Mouse (Mus musculus): ENCODE measurements around the gene Plcd3.

Gene Plcd3

DNA sequence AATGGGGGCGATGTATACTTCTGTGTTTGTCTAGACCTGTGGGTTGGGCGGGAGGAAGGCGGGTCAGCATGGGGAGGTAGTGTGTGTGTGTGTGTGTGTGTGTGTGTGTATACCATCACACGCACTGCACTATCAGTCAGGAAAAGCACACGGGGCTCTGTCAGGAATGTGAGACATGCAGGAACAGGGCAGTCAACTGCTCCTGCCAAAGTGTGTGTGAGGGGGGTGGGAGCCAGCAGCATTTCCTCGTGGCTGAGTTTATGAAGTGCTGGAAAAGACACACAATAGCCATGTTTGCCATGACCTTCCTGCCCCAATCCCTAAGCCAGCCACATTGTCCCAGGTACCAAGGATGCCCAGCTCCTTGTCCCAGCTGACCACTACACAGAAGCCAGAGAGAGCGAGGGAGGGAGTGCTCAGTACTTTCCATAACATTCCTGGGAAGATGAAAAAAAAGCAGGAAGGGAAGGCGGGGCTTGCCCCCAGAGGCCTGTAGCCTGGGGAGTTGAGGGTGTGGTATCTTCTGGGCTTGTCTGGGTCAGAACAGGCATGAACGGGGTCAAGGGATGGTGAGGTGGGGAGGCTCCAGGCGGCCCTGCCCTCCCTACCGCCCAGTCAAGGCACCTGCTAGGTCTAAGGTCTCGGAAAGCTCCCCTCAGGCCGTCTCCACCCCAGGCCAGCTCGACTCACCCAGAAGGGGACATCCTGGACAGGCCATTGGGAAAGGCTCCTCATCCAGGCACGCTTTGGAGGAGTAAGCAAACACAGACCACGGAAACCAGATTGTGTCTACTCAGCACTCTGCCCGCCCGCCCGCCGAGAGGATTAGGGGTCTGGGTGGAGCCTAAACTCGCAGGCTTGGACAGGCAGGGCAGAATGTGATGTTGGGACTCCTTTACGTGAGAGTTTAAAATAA, 4.2 kb downstream of the Plcd3 start:
- DNase-seq, result no peak

GRCm38 (mm10) chr11:103095801-103096200, 5.7 kb downstream of the Plcd3 start:
- DNase-seq, result no peak

DNA sequence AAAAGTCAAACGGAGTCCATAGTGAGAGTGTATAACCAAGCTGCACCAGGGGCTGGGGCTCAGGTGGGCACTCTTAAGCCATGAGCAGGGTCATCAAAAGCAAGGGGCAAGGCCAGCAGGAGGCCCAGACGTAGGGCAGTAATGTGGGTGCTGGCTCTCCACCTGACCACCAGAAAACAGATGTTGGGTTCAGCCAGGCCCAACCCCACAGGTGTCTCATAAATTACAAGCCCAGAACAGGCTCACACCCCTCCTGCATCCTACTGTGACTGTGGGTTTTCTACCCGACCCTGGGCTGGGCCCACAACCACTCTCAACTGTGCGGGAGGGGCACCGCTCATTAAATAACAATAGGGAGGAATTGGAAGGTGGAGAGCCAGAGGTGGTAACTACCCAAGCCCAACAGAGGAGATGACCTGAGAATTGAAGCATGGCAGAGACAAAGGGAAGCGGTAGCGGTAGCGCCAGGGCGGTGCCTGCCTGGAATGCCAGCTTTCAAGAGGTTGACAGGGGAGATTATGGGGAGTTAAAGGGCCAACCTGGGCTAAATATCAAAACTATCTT, 6.3 kb downstream of the Plcd3 start:
- DNase-seq, result no peak

- no peak for DNase-seq
Observed at GRCm38 (mm10) chr11:103093862-103094833, 7.3 kb downstream of the Plcd3 start.

GRCm38 (mm10) chr11:103093306-103093705, 8.2 kb downstream of the Plcd3 start:
- DNase-seq, result no peak

- no peak for DNase-seq
Observed at GRCm38 (mm10) chr11:103081631-103082030, 19.8 kb downstream of the Plcd3 start.

DNA sequence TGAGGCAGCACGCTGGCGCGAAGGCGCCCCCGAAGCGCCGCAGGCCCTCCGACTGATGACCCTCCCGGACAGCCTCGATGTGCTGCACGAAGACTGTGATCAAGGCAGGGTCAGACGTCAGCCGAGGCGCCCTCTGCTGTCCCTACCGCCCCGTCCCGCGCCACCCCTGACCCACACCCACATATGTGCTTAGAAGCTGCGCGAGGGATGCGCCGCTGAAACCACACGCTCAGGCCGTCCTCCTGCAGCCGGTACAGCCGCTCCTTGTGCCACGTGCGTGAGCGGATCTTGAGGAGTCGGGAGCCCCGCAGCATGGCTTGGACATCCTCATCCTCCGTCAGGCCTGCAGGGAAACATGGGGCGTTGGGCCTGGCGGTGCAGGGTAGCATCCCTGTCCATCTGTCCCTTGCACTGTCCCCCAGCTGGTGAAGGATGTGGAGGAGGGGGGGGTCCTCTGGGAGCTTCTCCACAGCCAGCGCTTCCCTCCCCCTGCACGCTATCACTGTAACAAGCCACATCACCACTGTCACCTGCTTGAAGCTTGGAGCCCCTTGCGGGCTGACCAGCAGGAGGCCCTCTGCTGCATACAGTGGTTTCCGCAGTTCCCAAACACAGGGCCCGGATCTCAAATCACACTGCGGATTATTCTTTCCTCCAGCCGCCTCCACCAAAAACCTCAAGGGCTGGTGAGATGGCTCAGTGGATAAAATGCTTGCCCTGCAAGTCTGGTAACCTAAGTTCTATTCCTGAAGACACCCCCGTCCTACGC, 21.0 kb downstream of the Plcd3 start:
- no peak for DNase-seq

DNA sequence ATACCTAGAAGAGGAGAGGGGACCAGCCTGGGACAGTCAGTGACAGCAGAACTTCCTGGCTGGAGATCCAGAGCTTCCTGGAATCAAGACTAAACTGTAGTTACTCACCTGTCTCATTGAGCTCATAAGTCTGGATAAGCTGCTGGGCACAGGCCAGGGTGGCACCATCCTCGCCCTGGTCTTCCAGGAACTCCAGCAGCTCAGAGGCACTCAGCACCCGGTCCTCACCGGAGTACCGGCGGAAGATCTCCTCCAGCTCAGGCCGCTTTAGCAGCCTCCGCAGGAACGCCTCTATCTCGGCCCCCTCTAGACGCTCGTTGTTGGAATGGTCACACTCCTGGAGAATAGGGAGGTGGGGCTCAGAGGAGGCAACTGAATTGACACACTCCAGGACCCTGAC, 23.3 kb downstream of the Plcd3 start:
- no peak for DNase-seq

DNA sequence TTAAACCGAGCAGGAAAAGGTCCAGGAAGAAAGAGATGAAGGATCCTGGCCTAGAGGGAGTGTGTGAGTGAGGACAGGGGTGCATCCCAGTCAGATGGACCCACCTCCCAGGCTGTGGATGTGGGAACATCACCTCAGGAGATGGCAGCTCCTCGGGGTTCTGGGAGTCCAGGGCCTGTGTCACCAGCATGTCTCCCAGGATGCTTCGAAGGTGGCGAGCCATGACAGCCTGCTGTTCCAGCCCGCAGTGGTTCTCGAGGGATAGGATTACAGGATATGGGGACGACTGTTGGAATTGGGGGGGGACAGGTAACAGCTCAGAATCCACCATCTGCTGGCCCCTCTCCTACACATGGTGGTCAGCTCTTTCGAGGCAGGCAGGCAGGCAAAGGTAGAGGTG, 24.9 kb downstream of the Plcd3 start:
- DNase-seq, result no peak

DNA sequence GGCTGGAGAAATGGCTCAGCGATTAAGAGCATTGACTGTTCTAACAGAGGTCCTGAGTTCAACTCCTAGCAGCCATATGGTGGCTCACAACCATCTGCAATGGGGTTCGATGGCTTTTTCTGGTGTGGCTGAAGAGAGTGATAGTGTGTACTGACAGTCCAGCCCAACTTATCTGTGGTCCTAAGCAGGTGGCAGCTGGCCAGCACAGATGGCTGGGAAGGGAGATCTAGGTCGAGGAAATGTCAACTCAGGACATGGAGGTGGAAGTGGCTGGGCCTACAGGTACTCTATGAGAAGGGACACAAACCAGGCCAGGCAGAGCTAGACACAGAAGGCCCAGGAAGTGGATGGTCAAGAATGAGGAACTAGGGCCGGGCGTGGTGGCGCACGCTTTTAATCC, 25.4 kb downstream of the Plcd3 start:
- no peak for DNase-seq

GRCm38 (mm10) chr11:103074796-103075323, 26.6 kb downstream of the Plcd3 start:
- DNase-seq, result peak; percentile 67

DNA sequence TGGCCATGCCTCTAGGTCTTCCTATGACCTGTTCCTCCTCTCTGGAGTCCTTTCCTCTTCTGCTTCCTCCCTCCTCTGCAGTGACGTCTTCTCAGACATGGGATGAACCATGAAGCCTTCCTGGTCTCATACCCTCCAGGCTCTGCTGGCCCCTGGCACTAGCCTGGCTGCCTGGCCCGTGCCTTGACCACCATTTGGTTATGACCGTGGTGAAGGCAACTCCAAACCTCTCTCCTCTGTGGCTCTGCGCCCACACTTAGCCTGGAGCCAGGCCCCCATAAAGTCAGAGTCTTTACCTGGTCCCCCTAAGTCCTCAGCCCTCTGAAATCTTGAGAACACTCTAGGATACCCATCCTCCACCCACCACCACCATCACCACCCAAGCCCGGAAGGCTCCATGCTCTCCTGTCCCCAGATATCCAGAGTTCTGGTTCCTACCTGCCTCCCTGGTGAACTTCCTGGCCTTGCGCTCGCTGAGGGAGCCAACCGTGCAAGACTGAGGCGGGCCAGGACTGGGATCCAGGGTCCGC, 27.3 kb downstream of the Plcd3 start:
- no peak for DNase-seq

DNA sequence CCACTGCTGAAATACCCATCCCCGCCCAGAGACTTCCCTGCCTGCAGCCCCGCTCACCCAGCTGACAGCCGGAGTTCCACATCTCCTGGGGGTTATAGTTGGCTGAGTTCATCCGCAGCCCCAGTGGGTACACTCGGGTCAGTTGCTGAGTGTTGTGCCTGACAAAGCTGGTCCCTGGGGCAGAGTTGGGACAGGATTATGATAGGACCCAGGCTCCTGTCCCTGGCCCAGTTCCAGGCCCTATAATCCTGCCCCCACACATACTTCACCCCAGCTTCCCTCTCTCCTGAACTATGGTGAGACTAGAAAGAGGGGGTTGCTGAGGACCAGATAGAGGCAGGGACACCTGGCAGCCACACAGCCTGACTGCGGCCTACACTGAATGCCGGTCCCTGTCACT, 27.8 kb downstream of the Plcd3 start:
- DNase-seq, result no peak

DNA sequence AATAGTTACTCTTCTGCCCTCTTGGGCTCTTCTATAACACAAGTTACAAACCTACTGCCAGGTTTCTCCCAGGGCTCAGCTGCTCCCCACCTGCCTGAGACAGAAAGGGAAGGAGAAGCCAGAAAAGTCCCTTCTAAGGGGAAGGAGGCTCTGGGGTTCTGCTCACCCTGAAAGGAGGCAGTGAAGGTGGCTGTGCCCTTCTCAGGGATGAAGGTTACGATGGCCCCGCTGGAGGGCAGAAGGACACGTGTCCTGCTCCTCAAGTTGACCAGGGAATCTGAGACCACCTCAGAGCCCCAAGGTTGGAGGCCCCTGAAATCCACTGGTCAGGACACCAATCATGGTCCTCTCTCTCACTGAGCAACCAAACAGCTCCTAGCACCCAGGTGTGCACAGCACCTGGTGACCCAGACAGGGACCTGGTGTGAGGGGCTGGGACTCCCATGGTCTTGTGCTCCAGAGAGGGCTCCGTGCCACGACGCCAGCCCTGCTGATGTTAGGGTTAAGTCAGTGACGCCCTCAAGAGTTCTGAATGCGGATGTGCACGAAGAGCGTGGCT, 31.1 kb downstream of the Plcd3 start:
- no peak for DNase-seq

- DNase-seq, result no peak
Observed at GRCm38 (mm10) chr11:103069731-103070130, 31.7 kb downstream of the Plcd3 start.

DNA sequence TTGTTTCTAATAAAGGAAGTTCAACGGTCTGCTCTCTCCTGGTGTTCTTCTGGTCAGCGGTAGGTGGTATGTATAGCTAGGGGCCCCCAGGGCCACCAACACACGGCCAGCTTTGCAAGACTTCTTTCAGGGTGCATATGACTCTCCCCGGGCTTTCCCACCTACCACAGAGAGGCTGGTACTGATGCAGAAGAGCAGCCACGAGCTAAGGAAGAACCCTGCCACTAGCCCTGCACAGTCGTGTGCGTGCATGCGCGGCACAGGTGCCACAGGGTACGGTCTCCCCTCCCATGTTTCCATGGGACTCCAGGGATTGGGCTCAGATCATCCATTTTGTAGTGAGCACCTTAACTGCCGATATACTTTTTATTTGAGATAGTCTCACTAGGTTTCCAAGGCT, 32.6 kb downstream of the Plcd3 start:
- DNase-seq, result no peak

- DNase-seq, result no peak
Observed at GRCm38 (mm10) chr11:103068272-103068671, 33.2 kb downstream of the Plcd3 start.

DNA sequence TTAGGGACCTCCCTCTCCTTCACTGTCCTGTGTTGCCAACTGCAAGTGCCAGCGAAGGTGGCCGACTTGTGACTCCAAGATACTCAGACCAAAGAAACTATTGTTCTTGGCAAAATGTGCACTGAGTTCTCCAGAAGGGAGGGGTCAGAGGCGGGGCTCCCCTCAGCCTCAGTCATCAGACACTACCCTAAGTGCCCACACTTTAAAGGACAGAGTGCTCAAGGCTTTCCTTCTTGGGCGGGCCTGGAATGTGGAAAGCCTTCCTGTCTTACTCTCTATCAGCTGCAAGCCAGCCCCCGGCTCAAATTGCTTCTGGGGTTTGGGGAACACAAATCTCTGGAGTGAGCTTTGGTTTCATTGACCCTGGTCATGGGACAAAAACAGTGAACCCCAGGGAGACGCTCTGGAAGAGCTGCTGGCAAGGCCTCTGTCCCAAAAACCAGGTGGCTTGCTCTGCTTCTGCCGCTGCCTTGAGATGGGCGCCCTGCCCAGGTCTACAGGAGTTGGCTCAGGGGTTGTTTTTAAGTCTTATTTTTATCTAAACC, 33.9 kb downstream of the Plcd3 start:
- DNase-seq, result peak; percentile 84

- no peak for DNase-seq
Observed at GRCm38 (mm10) chr11:103067051-103067361, 34.5 kb downstream of the Plcd3 start.

DNA sequence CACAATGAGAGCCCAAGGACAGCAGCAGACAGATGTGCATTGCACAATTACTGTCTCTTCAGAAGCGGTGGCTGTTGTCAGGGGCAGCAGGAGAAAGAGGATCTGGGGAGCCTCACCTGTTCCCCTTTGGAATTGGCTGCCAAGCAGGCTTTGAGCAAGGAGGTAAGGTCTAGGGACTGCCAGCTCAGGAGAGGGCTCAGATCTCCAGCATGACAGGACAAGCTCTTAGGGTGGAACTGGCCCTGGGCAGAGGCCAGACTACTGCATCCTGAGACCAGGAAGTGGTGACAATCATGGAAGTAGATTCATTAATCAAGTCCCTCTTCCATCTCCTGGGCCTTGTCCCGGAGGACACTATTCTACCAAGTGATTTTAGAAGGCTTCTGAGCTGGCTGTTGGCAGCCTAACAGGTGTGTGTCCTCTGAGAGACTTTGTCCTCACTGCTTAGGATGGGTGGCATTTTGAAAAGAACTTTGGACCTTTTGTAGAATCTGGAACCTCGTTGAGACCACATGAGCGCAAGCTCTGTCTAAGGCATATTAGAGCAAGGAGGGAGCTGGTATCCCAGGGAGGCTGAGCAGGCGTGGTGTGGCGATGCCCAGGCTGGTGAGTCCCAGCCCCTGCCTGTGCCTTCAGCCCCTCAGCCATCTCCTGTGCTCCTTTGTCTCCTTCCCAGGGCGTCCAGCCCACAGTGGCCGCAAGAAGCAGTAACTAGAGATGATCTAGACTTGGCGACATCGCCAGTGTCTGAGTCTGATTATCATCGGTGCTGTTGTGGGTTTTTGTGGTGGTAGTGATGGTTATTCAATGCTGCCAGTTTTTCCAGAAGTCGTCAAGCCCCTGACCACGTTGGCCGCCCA, 35.0 kb downstream of the Plcd3 start:
- no peak for DNase-seq

Measured in lung, postnatal 36 days (tissue).